ENCODE assay signal across 24 mouse cellular contexts in genomic region chr16:24062314-24062713, GRCm38 (mm10).
DNase-seq lines count a peak whose midpoint lies in the region; ATAC-seq and TF ChIP-seq lines count a peak whose summit lies in the region.
"Had no signal": no experiment of that assay in that cellular context is flagged by ENCODE, and none has a peak within 500 bp of the region (broad histone marks: within the 10 kb centered on the region; RNA-seq: fewer than 3 reads in every experiment).

No protein-coding gene starts in this region.

- H3K79me2 ChIP-seq in liver, adult 2 months (ENCODE audit: control insufficient read depth, insufficient read depth, low read length) = no peaks in the 10 kb centered on the region

- no peaks in the 10 kb centered on the region for H3K27me3 ChIP-seq in liver, adult 2 months (ENCODE audit: control insufficient read depth, insufficient read depth, low read length)
- no peaks in the 10 kb centered on the region for H3K27me3 ChIP-seq in liver, embryonic 11.5 days (replicated peaks; ENCODE audit: control insufficient read depth, insufficient read depth, low read length)
- H3K27me3 ChIP-seq in liver, embryonic 13.5 days = no peaks in the 10 kb centered on the region
- no peaks in the 10 kb centered on the region for H3K27me3 ChIP-seq in forebrain, embryonic 14.5 days (replicated peaks; ENCODE audit: control insufficient read depth, insufficient read depth, low read length)
- H3K27me3 ChIP-seq: embryonic facial prominence, embryonic 12.5 days; limb, embryonic 12.5 days; lung, embryonic 15.5 days; midbrain, embryonic 13.5 days; Patski; stomach, embryonic 15.5 days had no signal

- H3K36me3 ChIP-seq in liver, adult 2 months (ENCODE audit: control insufficient read depth, insufficient read depth, low read length) = no peaks in the 10 kb centered on the region
- no peaks in the 10 kb centered on the region for H3K36me3 ChIP-seq in liver, embryonic 11.5 days (ENCODE audit: control insufficient read depth, insufficient read depth, low read length)
- H3K36me3 ChIP-seq in liver, embryonic 13.5 days = no peaks in the 10 kb centered on the region
- H3K36me3 ChIP-seq in forebrain, embryonic 14.5 days (ENCODE audit: control insufficient read depth, insufficient read depth, low read length) = no peaks in the 10 kb centered on the region
- H3K36me3 ChIP-seq: embryonic facial prominence, embryonic 12.5 days; hindbrain, embryonic 10.5 days; limb, embryonic 12.5 days; lung, embryonic 15.5 days; midbrain, embryonic 13.5 days; stomach, embryonic 15.5 days had no signal

- peak overlapping the region; percentile 98 for H3K27ac ChIP-seq in liver, adult 2 months (replicated peaks; ENCODE audit: insufficient read depth, low read depth, low read length)
- H3K27ac ChIP-seq in liver, embryonic 11.5 days (ENCODE audit: low read depth, low read length) = no peak overlapping the region
- no peak overlapping the region for H3K27ac ChIP-seq in liver, embryonic 13.5 days
- H3K27ac ChIP-seq in forebrain, embryonic 14.5 days (ENCODE audit: low read depth, low read length) = no peak overlapping the region
- H3K27ac ChIP-seq: embryonic facial prominence, embryonic 12.5 days; gastrocnemius, adult 2 months; heart, adult 2 months; hindbrain, embryonic 10.5 days; limb, embryonic 12.5 days; lung, embryonic 15.5 days; macrophage; midbrain, embryonic 13.5 days; stomach, embryonic 15.5 days had no signal

- H3K9ac ChIP-seq in liver, adult 2 months (ENCODE audit: low read depth, low read length) = no peak overlapping the region
- no peak overlapping the region for H3K9ac ChIP-seq in liver, embryonic 11.5 days (ENCODE audit: low read depth, low read length)
- no peak overlapping the region for H3K9ac ChIP-seq in liver, embryonic 13.5 days
- H3K9ac ChIP-seq in forebrain, embryonic 14.5 days (ENCODE audit: low read length) = no peak overlapping the region
- H3K9ac ChIP-seq: embryonic facial prominence, embryonic 12.5 days; limb, embryonic 12.5 days; lung, embryonic 15.5 days; midbrain, embryonic 13.5 days; stomach, embryonic 15.5 days had no signal

- DNase-seq in cerebellum, postnatal 14 days = peak; percentile 31 to 42
- no peak for DNase-seq in cerebellum, postnatal 4 days (ENCODE audit: low spot score in 2 of 2)
- DNase-seq in liver, adult 2 months (ENCODE audit: extremely low read depth, low read depth, low spot score) = no peak
- DNase-seq in liver, embryonic 11.5 days (ENCODE audit: low spot score) = no peak
- no peak for DNase-seq in liver, embryonic 13.5 days
- DNase-seq in forebrain, embryonic 14.5 days (ENCODE audit: low spot score) = no peak
- DNase-seq in adrenal gland, postnatal 25 days = no peak
- DNase-seq: adrenal gland, postnatal 10 days; cerebellum, adult 2 months; gastrocnemius, adult 2 months; heart, adult 2 months; right cerebral cortex, postnatal 25 days; thymus, adult 18-20 months had no signal

- no peak for TF ChIP-seq CTCF in liver, adult 2 months (IDR thresholded peaks at IDR 0.05; ENCODE audit: low read depth, low read length)

- H3K4me1 ChIP-seq in liver, adult 2 months (ENCODE audit: control insufficient read depth, insufficient read depth, low read length) = peaks cover 29% of the 10 kb centered on the region
- no peaks in the 10 kb centered on the region for H3K4me1 ChIP-seq in liver, embryonic 11.5 days (replicated peaks; ENCODE audit: control insufficient read depth, insufficient read depth, low read length)
- H3K4me1 ChIP-seq in liver, embryonic 13.5 days (replicated peaks) = peaks cover 28% of the 10 kb centered on the region
- no peaks in the 10 kb centered on the region for H3K4me1 ChIP-seq in forebrain, embryonic 14.5 days (ENCODE audit: control insufficient read depth, insufficient read depth, low read length)
- H3K4me1 ChIP-seq: embryonic facial prominence, embryonic 12.5 days; midbrain, embryonic 13.5 days had no signal

- H3K9me3 ChIP-seq in liver, embryonic 11.5 days (ENCODE audit: control insufficient read depth, low read length) = no peaks in the 10 kb centered on the region
- H3K9me3 ChIP-seq in liver, embryonic 13.5 days (replicated peaks) = no peaks in the 10 kb centered on the region
- no peaks in the 10 kb centered on the region for H3K9me3 ChIP-seq in forebrain, embryonic 14.5 days (replicated peaks; ENCODE audit: control insufficient read depth, low read length)
- H3K9me3 ChIP-seq: embryonic facial prominence, embryonic 12.5 days; hindbrain, embryonic 10.5 days; limb, embryonic 12.5 days; lung, embryonic 15.5 days; midbrain, embryonic 13.5 days; stomach, embryonic 15.5 days had no signal

- ATAC-seq in liver, embryonic 11.5 days (replicated peaks; ENCODE audit: low FRiP score) = no peak
- ATAC-seq in liver, embryonic 13.5 days (ENCODE audit: low read depth) = peak; percentile 76
- ATAC-seq in megakaryocyte-erythroid progenitor cell, adult 5-6 weeks (replicated peaks; ENCODE audit: low FRiP score, low TSS enrichment, poor library complexity, severe bottlenecking) = peak; percentile 98
- no peak for ATAC-seq in forebrain, embryonic 14.5 days
- ATAC-seq: CD4-positive, CD25-positive, alpha-beta regulatory T cell, adult 4 months; midbrain, embryonic 13.5 days; Patski had no signal

- no peak overlapping the region for H3K4me3 ChIP-seq in liver, adult 2 months (ENCODE audit: insufficient read depth, low read depth, low read length)
- H3K4me3 ChIP-seq in liver, embryonic 11.5 days (ENCODE audit: low read depth, low read length) = no peak overlapping the region
- no peak overlapping the region for H3K4me3 ChIP-seq in liver, embryonic 13.5 days (replicated peaks)
- H3K4me3 ChIP-seq in forebrain, embryonic 14.5 days (ENCODE audit: low read depth, low read length) = no peak overlapping the region
- H3K4me3 ChIP-seq: embryonic facial prominence, embryonic 12.5 days; gastrocnemius, adult 2 months; heart, adult 2 months; hindbrain, embryonic 10.5 days; limb, embryonic 12.5 days; lung, embryonic 15.5 days; midbrain, embryonic 13.5 days; myocyte; stomach, embryonic 15.5 days had no signal

- no peak overlapping the region for H3K4me2 ChIP-seq in liver, embryonic 11.5 days
- H3K4me2 ChIP-seq in liver, embryonic 13.5 days = no peak overlapping the region
- no peak overlapping the region for H3K4me2 ChIP-seq in forebrain, embryonic 14.5 days (ENCODE audit: low read length)
- H3K4me2 ChIP-seq: embryonic facial prominence, embryonic 12.5 days; limb, embryonic 12.5 days; lung, embryonic 15.5 days; midbrain, embryonic 13.5 days; stomach, embryonic 15.5 days had no signal

- 78% methylated on average over 5 of the region's 5 CpGs for WGBS in liver, adult 2 months
- WGBS in liver, embryonic 11.5 days = 56% methylated on average over 5 of the region's 5 CpGs
- whole genome bisulfite sequencing in liver, embryonic 13.5 days (ENCODE audit: insufficient replicate concordance) = 35% methylated on average over 5 of the region's 5 CpGs
- WGBS in forebrain, embryonic 14.5 days = 64% methylated on average over 5 of the region's 5 CpGs

- no peak for TF ChIP-seq POLR2A in liver, adult 2 months (IDR thresholded peaks at IDR 0.05; ENCODE audit: extremely low read depth, insufficient read depth, low read length)

Comparison
In these comparisons a context has a peak if more than half of its experiments do, and no peak if none do; other contexts are left out.
1. DNase-seq: peak in cerebellum, postnatal 14 days (2 of 2); none in cerebellum, postnatal 4 days (0 of 2), liver, adult 2 months (single experiment), liver, embryonic 11.5 days (single experiment), liver, embryonic 13.5 days (single experiment), forebrain, embryonic 14.5 days (single experiment) and adrenal gland, postnatal 25 days (single experiment).
2. ATAC-seq: peak in liver, embryonic 13.5 days (single experiment) and megakaryocyte-erythroid progenitor cell, adult 5-6 weeks (single experiment); none in liver, embryonic 11.5 days (single experiment) and forebrain, embryonic 14.5 days (single experiment).